Mouse (Mus musculus) kidney, adult 2 months (tissue): Measurements from ENCODE around the gene Igf2. TPM values are rescaled to one million over a fixed set of nuclear protein-coding genes. Genes with fewer than 3 reads are reported as not detected.
A peak's percentile ranks its signal among the peaks of the same experiment; 100 is the strongest.

Experiments used
- DNase-seq: peaks from one replicate; pipeline ENCODE4 v3.0.0; 2021
- H3K27ac ChIP-seq: fragments of 200-500 bp; 2 replicates; pipeline ENCODE4 v1.5.1; 2012; ENCODE audit warnings: low read depth, low read length, control low read depth, inconsistent platforms; ENCODE audit not compliant: insufficient read depth
- H3K27me3 ChIP-seq: fragments of 200-500 bp; replicated peaks from 2 replicates; pipeline ENCODE4 v1.6.1; 2012; ENCODE audit warnings: mild to moderate bottlenecking, moderate library complexity, low read length, inconsistent platforms; ENCODE audit not compliant: control insufficient read depth, insufficient read depth
- H3K36me3 ChIP-seq: fragments of 200-500 bp; 2 replicates; pipeline ENCODE4 v1.6.1; 2012; ENCODE audit warnings: mild to moderate bottlenecking, moderate library complexity, low read length, inconsistent platforms; ENCODE audit not compliant: control insufficient read depth, insufficient read depth
- H3K4me1 ChIP-seq: fragments of 200-500 bp; 2 replicates; pipeline ENCODE4 v1.6.1; 2011; ENCODE audit warnings: low read length; ENCODE audit not compliant: control insufficient read depth, insufficient read depth
- H3K4me3 ChIP-seq: fragments of 200-500 bp; 2 replicates; pipeline ENCODE4 v1.5.1; 2011; ENCODE audit warnings: mild to moderate bottlenecking, low read depth, low read length, control low read depth; ENCODE audit not compliant: insufficient read depth
- CTCF ChIP-seq: fragments of 200-500 bp; conservative IDR thresholded peaks from 2 replicates; pipeline ENCODE4 v1.5.1; 2011; ENCODE audit warnings: low read depth, mild to moderate bottlenecking, control low read depth, low read length, moderate library complexity, mixed read lengths; ENCODE audit not compliant: insufficient read depth, insufficient read length
- POLR2A ChIP-seq: fragments of 200-500 bp; IDR thresholded peaks from one replicate; pipeline ENCODE4 v1.6.1; 2011; ENCODE audit warnings: low read depth, low read length, control low read depth
- WGBS: fragments of 180-500 bp; shearing (Covaris S2); methylation state at CpG from one replicate; pipeline ENCODE4 v1.1.7; 2018; 5-methylcytosine and 5-hydroxymethylcytosine counted together
- polyA plus RNA-seq: library from polyadenylated mRNA; depleted of rRNA; stranded (reverse); fragments of >200 nt; gene quantifications from 2 replicates; pipeline ENCODE4 v1.2.3, GENCODE M21; 2012

Igf2 gene
- polyA plus RNA-seq, 1 experiment, result 26.9 TPM

DNA sequence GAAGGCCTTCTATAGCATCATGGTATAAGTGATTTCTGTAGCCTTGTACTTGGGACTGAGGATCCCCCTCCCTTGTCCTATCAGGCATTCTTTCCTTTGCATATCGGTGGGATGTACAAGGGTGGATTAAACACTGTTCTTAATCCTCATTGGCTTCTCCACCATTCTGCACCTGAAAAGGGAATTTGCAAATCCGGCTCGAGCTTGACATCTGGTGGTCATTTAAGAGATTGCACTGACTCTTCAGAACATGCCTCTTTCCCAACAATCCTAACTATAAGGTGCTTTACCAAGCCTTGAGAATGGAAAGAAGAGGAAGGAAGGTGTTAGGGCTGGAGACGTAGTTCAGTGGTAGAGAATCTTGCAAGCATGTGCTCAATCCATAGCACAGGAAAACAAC lies 5.5 kb upstream of the Igf2 start:
- no peaks in the 10 kb centered on the region for H3K27me3 ChIP-seq
- no peaks in the 10 kb centered on the region for H3K36me3 ChIP-seq
- H3K27ac ChIP-seq, result no peak overlapping the region
- TF ChIP-seq POLR2A (no peak), CTCF (peak; percentile 35; the same call in 1 of the 2 replicates)
- no peaks in the 10 kb centered on the region for H3K4me1 ChIP-seq
- WGBS, result 13% methylated on average over 4 of the region's 4 CpGs
- no peak overlapping the region for H3K4me3 ChIP-seq
- DNase-seq, result peak; percentile 43

DNA sequence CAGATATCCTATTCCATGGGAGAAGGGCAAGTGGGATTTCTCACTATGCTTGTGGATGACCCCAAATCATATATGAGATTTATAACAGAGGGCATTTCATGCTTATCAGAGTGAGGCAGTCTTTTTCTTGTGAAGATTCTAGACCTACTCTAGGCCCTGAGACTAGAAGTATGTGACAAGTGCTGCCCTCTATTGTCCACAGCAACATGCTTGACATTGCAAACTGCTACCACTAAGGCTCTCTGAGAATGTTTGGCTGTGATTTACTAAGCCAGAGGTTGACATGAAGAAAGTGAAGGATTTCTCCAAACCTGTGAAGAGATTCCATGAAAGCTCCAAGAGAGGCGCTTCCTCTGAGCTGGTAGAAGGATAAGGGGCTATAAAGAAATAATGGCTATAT lies 4.5 kb upstream of the Igf2 start:
- H3K27ac ChIP-seq, result no peak overlapping the region
- H3K36me3 ChIP-seq, result no peaks in the 10 kb centered on the region
- DNase-seq, result no peak
- WGBS, result 100% methylated on average over 1 of the region's 1 CpGs
- no peak for TF ChIP-seq CTCF
- no peak for TF ChIP-seq POLR2A
- H3K27me3 ChIP-seq, result no peaks in the 10 kb centered on the region
- H3K4me1 ChIP-seq, result no peaks in the 10 kb centered on the region
- H3K4me3 ChIP-seq, result no peak overlapping the region

DNA sequence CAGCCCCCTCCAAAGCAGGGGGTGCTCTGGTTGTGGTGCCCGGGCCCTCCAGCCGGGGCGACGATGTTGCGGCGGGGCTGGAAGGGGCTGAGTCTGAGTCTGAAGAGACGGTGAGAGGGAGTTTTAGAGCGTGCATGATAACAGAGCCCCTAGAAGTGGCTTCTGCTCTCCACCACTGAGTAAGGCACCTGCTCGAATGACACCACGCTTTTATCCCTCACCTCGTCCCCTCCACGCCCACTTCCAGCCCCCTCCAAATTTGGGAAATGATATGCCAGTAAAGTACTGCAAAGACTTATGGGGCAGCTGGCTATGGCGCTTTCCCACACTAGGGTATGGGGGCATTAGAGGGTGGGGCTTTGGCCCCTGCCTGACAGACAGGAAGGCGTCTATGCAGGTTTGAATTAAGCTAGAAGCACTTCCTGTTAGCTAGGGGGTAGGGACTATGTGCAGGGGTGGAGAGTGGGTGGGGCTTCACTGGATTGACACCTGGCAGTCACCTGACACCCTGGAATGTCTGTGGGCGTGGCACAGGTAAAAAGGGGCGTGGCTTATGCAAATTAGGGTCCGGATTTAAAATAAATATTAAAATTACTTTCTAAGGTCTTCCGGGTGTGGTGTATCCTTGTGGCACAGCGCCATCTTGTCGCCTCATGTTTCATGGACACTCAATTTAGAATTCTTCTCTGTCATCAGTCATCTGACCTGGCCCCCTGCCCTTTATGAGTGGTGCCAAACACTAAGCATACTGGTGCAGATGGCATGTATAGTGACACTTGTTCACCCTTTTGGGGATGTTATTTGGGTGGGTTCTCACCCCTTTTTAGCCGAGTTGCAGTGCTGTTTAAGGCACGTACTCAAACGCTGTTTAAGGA lies 3.4 kb upstream of the Igf2 start, which contains the start of gene Gm49394:
Gene Gm49394 (minus strand): TSS at position 192 of the 875 bp plus-strand sequence.
- Histone ChIP-seq H3K36me3 (no peaks in the 10 kb centered on the region), H3K4me1 (no peaks in the 10 kb centered on the region), H3K27me3 (no peaks in the 10 kb centered on the region), H3K4me3 (no peak within 1 kb of the TSS), H3K27ac (no peak within 1 kb of the TSS)
- DNase-seq, result no peak
- 86% methylated on average over 23 of the region's 23 CpGs for WGBS
- no peak for TF ChIP-seq POLR2A
- TF ChIP-seq CTCF, result no peak

DNA sequence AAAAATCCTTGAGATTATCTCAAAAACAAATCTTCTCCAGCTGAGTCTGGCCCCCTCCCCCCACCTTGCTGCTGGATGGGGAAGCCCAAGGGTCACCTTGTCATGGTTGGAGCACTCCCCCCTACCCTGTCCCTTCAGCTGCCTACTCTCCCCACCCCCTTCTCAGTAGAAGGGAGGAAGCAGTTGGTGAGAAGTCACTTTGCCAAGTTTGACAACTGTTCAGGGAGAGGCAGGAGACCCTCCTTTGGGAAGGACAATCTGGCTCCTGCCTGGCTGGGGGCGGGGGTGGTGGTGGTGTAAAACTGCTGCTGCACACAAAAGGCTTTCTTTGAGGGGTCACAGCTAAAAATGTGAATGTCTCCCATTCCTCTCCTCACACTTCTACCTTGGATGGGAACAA lies 1.7 kb upstream of the Igf2 start:
- Histone ChIP-seq H3K4me1 (no peaks in the 10 kb centered on the region), H3K36me3 (no peaks in the 10 kb centered on the region), H3K4me3 (no peak overlapping the region), H3K27ac (no peak overlapping the region), H3K27me3 (peaks cover 3% of the 10 kb centered on the region; the same call in 1 of the 2 replicates)
- no peak for DNase-seq
- TF ChIP-seq CTCF (no peak), POLR2A (no peak)
- WGBS, result 96% methylated on average over 1 of the region's 1 CpGs

DNA sequence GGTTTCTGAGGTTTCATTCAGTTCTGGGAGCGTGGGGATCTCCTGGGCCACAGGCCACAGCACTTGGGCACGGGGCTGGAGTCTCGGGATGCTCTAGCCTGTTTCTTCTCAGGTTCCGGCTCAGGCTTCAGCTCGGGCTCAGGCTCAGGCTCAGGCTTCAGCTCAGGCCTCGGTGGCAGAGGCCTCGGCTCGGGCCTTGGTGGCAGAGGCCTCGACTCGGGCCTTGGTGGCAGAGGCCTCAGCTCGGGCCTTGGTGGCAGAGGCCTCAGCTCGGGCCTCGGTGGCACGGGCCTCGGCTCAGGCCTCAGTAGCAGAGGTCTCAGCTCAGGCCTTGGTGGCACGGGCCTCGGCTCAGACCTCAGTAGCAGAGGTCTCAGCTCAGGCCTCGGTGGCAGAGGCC lies 905 bp upstream of the Igf2 start:
- Histone ChIP-seq H3K36me3 (no peaks in the 10 kb centered on the region), H3K27ac (no peak overlapping the region), H3K4me1 (no peaks in the 10 kb centered on the region), H3K27me3 (peaks cover 3% of the 10 kb centered on the region; the same call in 1 of the 2 replicates), H3K4me3 (no peak overlapping the region)
- over 99% methylated on average over 18 of the region's 18 CpGs for WGBS
- TF ChIP-seq CTCF (no peak), POLR2A (no peak)
- no peak for DNase-seq

DNA sequence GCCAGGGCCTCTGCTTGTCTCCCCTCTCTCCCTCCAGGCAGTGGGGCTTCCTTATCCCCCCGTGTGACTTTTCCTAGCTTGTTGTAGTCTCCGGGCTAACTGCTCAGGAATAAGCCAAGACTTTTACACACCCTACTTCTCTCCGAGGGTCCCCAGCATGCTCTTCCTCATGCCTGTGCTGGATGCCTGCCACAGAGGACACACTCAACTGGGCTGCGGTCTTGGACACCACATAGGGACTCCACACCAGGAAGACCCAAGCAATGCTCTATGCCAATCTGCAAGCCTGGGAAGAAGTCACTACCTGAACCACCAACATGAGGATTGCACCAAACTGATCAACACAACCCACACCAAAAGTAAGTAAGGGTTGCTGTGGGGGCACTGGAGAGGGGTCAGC lies 507 bp downstream of the Igf2 start:
- Histone ChIP-seq H3K27me3 (peaks cover 3% of the 10 kb centered on the region; the same call in 1 of the 2 replicates), H3K27ac (no peak overlapping the region), H3K4me3 (no peak overlapping the region), H3K36me3 (no peaks in the 10 kb centered on the region), H3K4me1 (no peaks in the 10 kb centered on the region)
- DNase-seq, result no peak
- 89% methylated on average over 4 of the region's 4 CpGs for WGBS
- TF ChIP-seq POLR2A (no peak), CTCF (no peak)

DNA sequence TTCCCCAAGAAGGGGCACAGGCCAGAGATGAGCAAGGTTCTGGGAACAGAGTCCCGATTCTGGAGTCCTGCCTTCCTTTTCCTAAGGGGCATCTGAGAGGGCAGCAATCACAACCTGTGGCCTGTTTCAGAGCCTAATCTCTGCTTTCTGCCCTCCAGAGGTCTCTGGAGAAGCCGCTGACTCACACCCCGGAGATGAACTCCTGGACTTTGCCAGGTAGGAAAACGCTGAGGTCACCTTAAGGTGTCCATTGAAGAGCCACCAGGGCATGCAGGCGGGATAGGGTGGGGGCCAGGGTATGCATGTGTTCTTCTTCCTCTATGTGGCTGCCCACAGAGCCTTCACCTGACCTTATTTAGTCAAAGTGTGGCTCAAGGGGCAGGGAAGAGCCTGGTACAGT lies 1.3 kb downstream of the Igf2 start:
- Histone ChIP-seq H3K27me3 (peaks cover 5% of the 10 kb centered on the region; the same call in 1 of the 2 replicates), H3K4me1 (no peaks in the 10 kb centered on the region), H3K27ac (no peak overlapping the region), H3K36me3 (no peaks in the 10 kb centered on the region), H3K4me3 (no peak overlapping the region)
- 69% methylated on average over 5 of the region's 5 CpGs for WGBS
- TF ChIP-seq CTCF (no peak), POLR2A (no peak)
- DNase-seq, result no peak
